Mouse (Mus musculus) regulatory T cell (primary cell): ENCODE data around the gene Nkrf.
"Not testable (repeated sequence)": the region's sequence is repeated elsewhere in the genome, so short reads cannot be mapped to it uniquely, and the experiment has no call there.

ENCODE experiments used
- in situ Hi-C: fragments of 300-600 bp; cut with MboI, MseI; formaldehyde crosslinking; loops from one replicate; pipeline ENCODE4 v1.15.1; 2025; ENCODE audit warnings: high pct_unique_total_duplicates

The Nkrf gene

DNA sequence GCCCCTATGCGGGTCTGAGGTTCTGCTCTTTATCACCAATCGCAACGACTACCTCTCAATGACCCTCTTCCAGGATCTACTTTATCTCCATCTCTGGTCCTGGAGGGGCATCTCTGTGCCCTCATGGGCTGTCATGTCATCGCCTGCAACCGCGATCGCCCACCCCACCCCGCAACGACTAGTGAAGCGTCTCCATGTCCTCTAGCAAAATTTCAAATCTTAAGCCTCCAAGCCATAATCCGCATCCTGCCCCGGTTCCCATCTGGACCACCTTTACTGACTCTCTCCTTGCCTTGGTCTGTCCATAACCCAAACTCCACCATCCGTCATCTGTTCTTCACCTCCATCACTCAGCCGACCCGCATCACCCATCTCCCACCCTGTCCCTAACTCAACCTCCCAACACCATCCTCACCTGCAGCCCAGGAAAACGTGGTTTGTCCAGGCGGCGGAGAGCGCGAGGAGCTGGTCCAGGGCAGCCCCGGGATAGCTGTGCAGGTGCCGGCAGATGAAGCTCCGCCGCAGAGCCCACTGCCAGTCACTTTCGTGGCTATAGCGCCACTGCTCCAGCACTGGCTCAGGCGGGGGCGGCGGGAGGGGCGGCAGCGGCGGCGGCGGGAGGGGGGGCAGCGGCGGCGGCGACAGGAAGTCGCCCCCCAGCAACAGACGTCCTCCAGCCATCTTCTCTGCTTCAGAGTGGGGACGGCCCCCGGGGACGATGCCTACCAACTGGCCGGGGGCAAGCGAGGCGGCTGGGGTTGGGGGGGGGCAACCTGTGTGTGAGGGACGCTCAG lies at the start of gene Nkrf:
Gene Nkrf, minus strand, starts transcription at position 579 of the 794 bp plus-strand sequence.
- in situ Hi-C loops, result no loop called here

DNA sequence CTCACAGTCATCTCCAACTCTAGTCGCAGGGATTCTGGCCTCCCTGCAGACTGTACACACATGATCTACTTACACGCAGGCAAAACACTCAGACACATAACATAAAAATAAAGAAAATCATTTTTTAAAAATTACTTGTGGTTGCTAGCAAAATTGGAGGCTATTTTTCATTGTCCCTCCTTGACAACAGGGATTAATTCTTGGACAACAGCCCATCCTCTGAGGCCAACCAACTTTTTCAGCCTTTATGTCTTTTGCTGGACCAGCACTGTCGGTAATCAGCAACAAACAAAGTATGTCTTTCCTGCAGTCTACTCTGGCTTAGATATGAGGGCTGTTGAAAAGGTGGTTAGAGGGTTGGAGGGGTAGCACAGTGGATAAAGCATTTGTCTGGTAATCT lies 38.4 kb upstream of the Nkrf start:
- in situ Hi-C loops, result no loop called here

DNA sequence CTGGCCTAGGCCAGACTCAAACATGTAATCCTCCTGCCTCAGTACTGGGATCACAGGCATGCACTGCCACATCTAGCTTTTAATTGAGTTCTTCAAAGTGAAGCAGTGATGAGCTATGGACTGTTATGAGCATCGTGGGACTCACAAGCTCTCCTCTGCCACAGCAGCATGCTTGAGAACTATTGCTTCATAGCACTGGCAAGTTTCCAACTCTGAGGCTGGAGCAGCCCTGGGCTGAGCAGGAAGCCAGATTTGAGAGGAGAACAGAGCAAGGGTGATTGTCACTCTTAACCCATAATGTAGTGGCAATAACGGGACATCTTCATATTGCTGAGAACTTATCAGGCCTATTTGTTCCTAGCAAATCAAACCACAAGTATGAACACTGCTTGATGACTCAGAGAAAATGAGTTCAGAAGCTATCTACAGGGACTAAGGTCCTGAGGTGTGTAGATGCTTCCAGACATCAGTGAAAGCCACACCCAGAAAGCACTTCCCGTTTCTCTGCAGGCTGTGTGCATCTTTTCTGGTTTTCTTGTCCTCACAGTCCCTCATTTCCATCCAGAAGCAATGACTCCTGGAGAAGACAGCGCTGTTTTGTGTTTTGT lies 37.2 kb upstream of the Nkrf start:
- in situ Hi-C loops, result no loop called here

GRCm38 (mm10) chrX:36935326-36935966 lies 32.7 kb upstream of the Nkrf start:
- in situ Hi-C loops, result no loop called here

GRCm38 (mm10) chrX:36930574-36930973 lies 27.9 kb upstream of the Nkrf start:
- in situ Hi-C loops, result no loop called here

GRCm38 (mm10) chrX:36929694-36930093 lies 27.0 kb upstream of the Nkrf start:
- in situ Hi-C loops, result loop anchor here (5.0 kb wide), 2 partner anchors 33 to 93 kb away; no protein-coding TSS in a partner anchor

DNA sequence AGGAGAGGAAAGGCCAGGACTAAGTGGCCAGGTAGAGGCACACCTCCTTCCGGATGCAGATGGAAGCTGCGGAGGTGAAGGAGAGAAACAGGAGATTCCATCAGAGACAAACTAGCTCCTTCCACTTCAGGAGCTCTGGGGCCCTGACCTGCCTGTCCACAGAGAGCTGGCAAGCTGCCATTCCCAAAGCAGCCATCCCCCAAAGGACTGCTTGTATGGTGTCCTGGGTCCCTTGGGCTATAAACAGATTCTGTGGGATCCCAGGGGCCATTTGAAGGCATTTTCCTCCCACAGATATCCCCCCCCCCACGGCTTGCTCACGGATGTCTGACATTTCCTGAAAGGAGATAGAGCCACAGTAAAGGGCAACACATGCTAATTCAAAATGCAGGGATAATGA lies 26.1 kb upstream of the Nkrf start:
- in situ Hi-C loops, result loop anchor here (5.0 kb wide), 2 partner anchors 34 to 94 kb away; no protein-coding TSS in a partner anchor

DNA sequence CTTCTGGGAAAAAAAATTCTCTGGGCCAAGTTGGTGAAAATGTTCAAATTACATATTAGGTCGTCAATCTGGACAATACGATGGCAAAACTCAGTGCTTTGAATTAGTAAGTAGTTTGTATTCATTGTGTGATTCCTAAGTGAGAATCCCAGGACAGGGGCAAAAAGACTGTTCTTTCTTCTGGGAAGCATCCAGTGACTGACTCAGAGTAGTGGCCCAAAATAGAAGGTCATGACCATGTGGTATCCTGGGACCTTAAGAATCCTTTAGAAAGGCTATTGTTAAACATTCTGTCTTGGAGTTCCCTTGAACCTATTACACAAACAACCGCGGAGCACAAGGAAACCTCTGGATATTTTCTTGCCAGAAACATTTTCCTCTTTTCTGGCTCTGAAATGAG lies 18.6 kb upstream of the Nkrf start:
- in situ Hi-C loops, result no loop called here

DNA sequence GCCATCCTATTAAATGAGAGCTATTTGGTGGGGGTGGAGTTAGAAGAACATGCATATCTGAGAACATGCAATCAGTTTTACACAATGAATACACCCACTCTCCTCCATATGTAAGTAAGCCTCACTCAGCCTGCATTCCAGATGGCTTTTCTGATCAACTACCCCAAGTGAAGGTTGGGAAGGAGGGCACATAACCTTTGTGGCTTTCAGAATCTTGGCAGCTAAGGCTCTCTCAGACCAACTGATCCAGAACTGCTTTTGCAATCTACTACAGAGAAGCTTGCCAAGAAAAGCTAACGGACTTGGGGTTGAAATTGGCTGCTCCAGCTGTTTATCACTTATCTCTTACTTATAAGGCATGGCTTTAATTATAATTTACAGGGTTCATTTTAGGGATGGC lies 15.1 kb upstream of the Nkrf start:
- in situ Hi-C loops, result no loop called here

- in situ Hi-C loops, result no loop called here
Observed at GRCm38 (mm10) chrX:36911343-36911742, 8.6 kb upstream of the Nkrf start.

DNA sequence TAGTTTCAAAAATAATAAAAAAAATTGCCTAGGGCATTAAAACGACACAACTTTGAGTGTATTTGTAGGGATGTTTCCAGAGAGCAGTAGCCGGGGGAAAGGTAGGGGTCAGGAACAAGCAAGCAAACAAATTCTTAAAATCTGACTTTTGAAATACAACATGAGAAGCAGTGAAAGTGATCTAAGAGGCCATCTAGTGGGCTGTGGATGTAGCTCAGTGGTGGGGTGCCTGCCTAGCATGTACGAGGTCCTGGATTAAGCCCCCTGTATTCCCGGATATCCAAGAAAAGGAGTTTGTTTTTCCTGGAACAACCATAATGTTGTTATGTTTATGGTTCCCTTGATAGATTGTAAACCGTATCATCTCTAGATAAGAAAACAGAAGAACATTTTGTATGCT lies 3.8 kb upstream of the Nkrf start:
- in situ Hi-C loops, result no loop called here

- in situ Hi-C loops, result no loop called here
Observed at GRCm38 (mm10) chrX:36903115-36903768, 543 bp upstream of the Nkrf start.

- in situ Hi-C loops, result no loop called here
Observed at GRCm38 (mm10) chrX:36901655-36902054, 1.0 kb downstream of the Nkrf start.

DNA sequence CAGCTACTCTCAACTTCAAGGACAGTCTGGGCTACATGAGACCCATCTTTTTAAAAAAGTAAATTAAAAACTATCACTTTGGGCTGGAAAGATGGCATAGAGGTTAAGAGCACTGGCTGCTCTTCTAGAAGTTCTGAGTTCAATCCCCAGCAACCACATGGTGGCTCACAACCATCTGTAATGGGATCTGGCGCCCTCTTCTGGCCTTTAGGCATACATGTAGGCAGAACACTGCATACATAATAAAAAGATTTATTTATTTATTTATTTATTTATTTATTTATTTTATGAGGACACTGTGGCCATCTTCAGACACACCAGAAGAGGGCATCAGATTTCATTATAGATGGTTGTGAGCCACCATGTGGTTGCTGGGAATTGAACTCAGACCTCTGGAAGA lies 3.8 kb downstream of the Nkrf start:
- in situ Hi-C loops, result not testable (repeated sequence)

GRCm38 (mm10) chrX:36884719-36885118 lies 18.0 kb downstream of the Nkrf start:
- in situ Hi-C loops, result no loop called here

DNA sequence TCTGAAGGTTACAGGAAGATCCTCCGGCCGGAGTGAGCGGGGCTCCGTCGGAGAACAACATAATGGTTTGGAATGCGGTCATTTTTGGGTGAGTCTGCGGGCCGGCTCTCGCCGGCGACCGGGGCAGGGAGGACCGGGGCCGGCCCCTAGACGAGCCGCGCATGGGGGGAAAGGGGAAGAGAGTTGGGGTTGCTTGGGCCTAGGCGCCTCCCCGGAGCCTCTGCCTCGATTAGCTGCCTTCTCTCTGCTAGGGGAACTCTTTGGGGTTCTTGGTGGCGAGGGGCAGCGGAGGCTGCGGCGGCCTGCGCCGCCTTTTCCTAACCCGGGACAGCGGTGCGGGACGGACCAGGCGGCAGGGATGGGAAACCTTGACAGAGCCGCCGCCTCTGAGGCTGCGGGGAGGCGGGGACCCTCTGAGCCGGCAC lies 28.0 kb downstream of the Nkrf start:
- in situ Hi-C loops, result no loop called here

DNA sequence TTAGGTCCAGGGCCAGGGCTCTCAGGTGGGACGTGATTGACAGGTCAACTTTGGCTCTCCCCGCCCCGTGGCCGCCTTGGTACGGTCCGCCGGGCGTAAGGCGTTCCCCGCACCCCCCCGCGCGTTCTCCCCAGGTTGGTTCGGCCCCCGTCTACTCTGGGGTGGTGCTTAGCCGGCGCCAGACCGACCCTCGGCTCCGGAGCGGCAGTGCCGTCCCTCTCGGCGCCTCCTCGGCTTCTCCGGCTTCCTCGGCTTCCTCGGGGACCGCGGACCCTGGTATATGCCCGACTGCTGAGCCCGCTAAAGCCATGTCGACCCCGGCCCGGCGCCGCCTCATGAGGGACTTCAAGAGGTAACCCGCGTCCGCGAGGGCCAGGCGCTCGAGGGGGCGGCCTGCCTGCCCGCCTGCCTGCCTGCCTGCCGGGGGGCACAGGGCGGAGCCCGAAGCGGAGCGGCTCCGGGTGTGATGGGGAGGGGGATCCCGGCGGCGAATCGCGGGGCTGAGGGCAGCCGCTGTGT lies 28.5 kb downstream of the Nkrf start:
- in situ Hi-C loops, result no loop called here

- in situ Hi-C loops, result no loop called here
Observed at GRCm38 (mm10) chrX:36873765-36874164, 28.9 kb downstream of the Nkrf start, which contains the start of the genes Ube2a and C330007P06Rik. Ube2a (plus strand) TSS chrX:36873900. C330007P06Rik (minus strand) TSS chrX:36874111.

DNA sequence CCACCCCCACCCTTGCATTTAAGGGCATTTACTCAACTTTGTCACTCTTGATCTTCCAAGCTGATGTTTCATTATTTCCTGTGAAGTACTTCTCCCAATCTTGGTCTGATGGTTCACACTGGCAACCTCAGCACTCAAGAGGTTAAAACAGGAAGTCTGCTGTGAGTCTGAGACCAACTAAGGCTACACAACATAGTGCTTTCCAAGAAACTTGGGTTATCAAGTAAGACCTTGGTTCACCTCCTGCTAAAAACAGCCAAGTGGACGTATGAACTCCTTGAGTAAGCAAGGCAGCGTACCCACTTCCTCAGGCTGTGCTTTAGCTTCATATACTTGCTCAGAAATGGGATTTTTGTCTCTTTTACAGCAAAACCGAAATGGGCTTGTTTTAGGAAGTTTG lies 32.3 kb downstream of the Nkrf start:
- in situ Hi-C loops, result no loop called here

GRCm38 (mm10) chrX:36864609-36865328 lies 37.9 kb downstream of the Nkrf start:
- in situ Hi-C loops, result no loop called here
